In the genomic region with DNA sequence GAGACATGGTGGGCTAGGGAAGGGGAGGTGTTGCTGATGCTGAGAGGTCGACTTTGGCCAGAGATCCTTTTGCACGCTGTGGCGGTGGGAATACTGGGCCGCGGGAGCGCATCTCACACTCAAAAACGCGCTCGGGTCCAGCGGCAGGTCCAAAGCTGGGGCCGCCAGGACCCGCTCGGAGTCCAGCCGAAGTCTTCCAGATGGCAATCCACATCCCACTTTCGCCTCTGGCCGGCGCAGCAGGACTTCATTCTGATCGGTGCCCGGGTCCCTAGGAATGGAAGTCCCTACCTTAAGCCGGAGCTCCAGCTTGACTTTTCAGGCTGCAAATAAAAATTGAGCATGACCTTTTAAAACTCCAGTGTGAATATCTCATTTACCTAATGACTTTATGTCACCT, we compare ENCODE assay signal across 9 mouse cellular contexts. TPM values are rescaled to one million over a fixed set of nuclear protein-coding genes. Genes with fewer than 3 reads are reported as not detected.
DNase-seq lines count a peak whose midpoint lies in the region; ATAC-seq lines count a peak whose summit lies in the region.
"Had no signal": no experiment of that assay in that cellular context is flagged by ENCODE, and none has a peak within 500 bp of the region (broad histone marks: within the 10 kb centered on the region; RNA-seq: fewer than 3 reads in every experiment).

No protein-coding gene starts in this region.

- peak overlapping the region; percentile 47 for H3K4me3 ChIP-seq in forebrain, embryonic 16.5 days (replicated peaks; ENCODE audit: low read length)
- H3K4me3 ChIP-seq in kidney, embryonic 14.5 days (ENCODE audit: low read length) = peak overlapping the region; percentile 46

- peak; percentile 36 for DNase-seq in MN1 (ENCODE audit: low spot score)
- peak; percentile 34 for DNase-seq in adrenal gland, adult 8-10 months
- DNase-seq in lung, postnatal 4 days = peak; percentile 28 to 40
- DNase-seq in right cerebral cortex, postnatal 25 days = no peak
- no peak for DNase-seq in urinary bladder, adult 18-20 months (ENCODE audit: low spot score in 2 of 2)

- no peaks in the 10 kb centered on the region for H3K36me3 ChIP-seq in forebrain, embryonic 16.5 days (ENCODE audit: control insufficient read depth, insufficient read depth)
- H3K36me3 ChIP-seq in kidney, embryonic 14.5 days (ENCODE audit: control insufficient read depth, insufficient read depth, low read length) = peaks cover 2% of the 10 kb centered on the region; the same call in 1 of the 2 replicates

- H3K4me1 ChIP-seq in forebrain, embryonic 16.5 days (replicated peaks; ENCODE audit: control insufficient read depth, insufficient read depth, low read length) = peaks cover 27% of the 10 kb centered on the region
- peaks cover 12% of the 10 kb centered on the region; the same call in 1 of the 2 replicates for H3K4me1 ChIP-seq in kidney, embryonic 14.5 days (ENCODE audit: control insufficient read depth, insufficient read depth, low read length)

- peak overlapping the region; percentile 91 for H3K27ac ChIP-seq in forebrain, embryonic 16.5 days (ENCODE audit: low read length)
- H3K27ac ChIP-seq in kidney, embryonic 14.5 days (ENCODE audit: low read depth, low read length) = peak overlapping the region; percentile 52; the same call in 1 of the 2 replicates
- H3K27ac ChIP-seq: macrophage had no signal

- peak overlapping the region; percentile 88 for H3K4me2 ChIP-seq in forebrain, embryonic 16.5 days (ENCODE audit: low read length)
- peak overlapping the region; percentile 74 for H3K4me2 ChIP-seq in kidney, embryonic 14.5 days (replicated peaks; ENCODE audit: low read depth, low read length)

- H3K9me3 ChIP-seq in forebrain, embryonic 16.5 days (ENCODE audit: control insufficient read depth, low read length) = no peaks in the 10 kb centered on the region
- no peaks in the 10 kb centered on the region for H3K9me3 ChIP-seq in kidney, embryonic 14.5 days (ENCODE audit: control insufficient read depth, low read length)

- peak; percentile 16 for ATAC-seq in forebrain, embryonic 16.5 days
- ATAC-seq in kidney, embryonic 14.5 days (ENCODE audit: low FRiP score, low TSS enrichment) = peak; percentile 47
- ATAC-seq in megakaryocyte progenitor cell, adult 5-6 weeks (replicated peaks; ENCODE audit: poor library complexity) = no peak

- H3K9ac ChIP-seq in forebrain, embryonic 16.5 days (replicated peaks; ENCODE audit: low read depth, low read length) = peak overlapping the region; percentile 67
- H3K9ac ChIP-seq in kidney, embryonic 14.5 days (ENCODE audit: low read depth, low read length) = peak overlapping the region; percentile 55; the same call in 1 of the 2 replicates

- WGBS in forebrain, embryonic 16.5 days = 1% methylated on average over 20 of the region's 20 CpGs
- under 1% methylated on average over 20 of the region's 20 CpGs for WGBS in kidney, embryonic 14.5 days

- H3K27me3 ChIP-seq in forebrain, embryonic 16.5 days (replicated peaks; ENCODE audit: control insufficient read depth, insufficient read depth, low read length) = no peaks in the 10 kb centered on the region
- no peaks in the 10 kb centered on the region for H3K27me3 ChIP-seq in kidney, embryonic 14.5 days (ENCODE audit: control insufficient read depth, insufficient read depth, low read length)

RNA-seq across cellular contexts. Expression of a gene that starts 9.8 kb away (rescaled TPM):
- 100 to 1,000 TPM; 197 to 340 (median 252) TPM for total RNA-seq in adrenal gland, adult 8-10 months (2022)
- 143 and 154 TPM in 2 replicates for polyA plus RNA-seq in forebrain, embryonic 16.5 days (2015; fragmentation: Nextera tagmentation; extraction: Ambion mirVana)
- 111 and 112 TPM in 2 replicates for polyA plus RNA-seq in kidney, embryonic 14.5 days (2014; fragmentation: Nextera tagmentation; extraction: Ambion mirVana)
- not detected in 2 replicates for total RNA-seq in megakaryocyte progenitor cell, adult 5-6 weeks (2015)
- not detected in 2 replicates for total RNA-seq in megakaryocyte progenitor cell, adult 5-6 weeks (2017)
- polyA plus RNA-seq: macrophage had no signal

Comparison
In these comparisons a context has a peak if more than half of its experiments do, and no peak if none do; other contexts are left out.
1. DNase-seq: peak in MN1 (single experiment), adrenal gland, adult 8-10 months (single experiment) and lung, postnatal 4 days (2 of 2); none in right cerebral cortex, postnatal 25 days (single experiment) and urinary bladder, adult 18-20 months (0 of 2).
2. RNA of a gene that starts 9.8 kb away (total RNA-seq): 197 to 340 TPM in adrenal gland, adult 8-10 months; not detected in megakaryocyte progenitor cell, adult 5-6 weeks; every median in the first group is over 100 times any median in the second.